Mouse (Mus musculus) C2C12 (cell line): ENCODE data around the gene Ppip5k2. TPM values are rescaled to one million over a fixed set of nuclear protein-coding genes. Genes with fewer than 3 reads are reported as not detected.
"Not testable (repeated sequence)": the region's sequence is repeated elsewhere in the genome, so short reads cannot be mapped to it uniquely, and the experiment has no call there.

Experiments used
- H3K27me3 ChIP-seq: one replicate; pipeline ENCODE4 v1.6.1; 2011; ENCODE audit not compliant: control insufficient read depth, insufficient read depth, insufficient read length
- H3K36me3 ChIP-seq: one replicate; pipeline ENCODE4 v1.6.1; 2011; ENCODE audit not compliant: control insufficient read depth, insufficient read depth
- H3K4me3 ChIP-seq: one replicate; pipeline ENCODE4 v1.5.1; 2011; ENCODE audit warnings: mild to moderate bottlenecking, control low read depth; ENCODE audit not compliant: poor library complexity, insufficient read depth, severe bottlenecking
- H3K79me2 ChIP-seq: one replicate; pipeline ENCODE4 v1.6.1; 2011; ENCODE audit not compliant: control insufficient read depth, insufficient read depth
- H3K79me3 ChIP-seq: one replicate; pipeline ENCODE4 v1.6.1; 2011; ENCODE audit warnings: low read depth, control low read depth
- H3ac ChIP-seq: one replicate; pipeline ENCODE3; 2011; ENCODE audit warnings: low read depth; ENCODE audit not compliant: control insufficient read depth, insufficient read length
- CEBPB ChIP-seq: IDR thresholded peaks from one replicate; pipeline ENCODE4 v1.6.1; 2011; ENCODE audit warnings: low read depth, mild to moderate bottlenecking, control low read depth, moderate library complexity
- CTCF ChIP-seq: IDR thresholded peaks from one replicate; pipeline ENCODE4 v1.5.1; 2011; ENCODE audit not compliant: control insufficient read depth, insufficient read depth, insufficient read length
- FOSL1 ChIP-seq: IDR thresholded peaks from one replicate; pipeline ENCODE4 v1.8.0; 2011; ENCODE audit warnings: mild to moderate bottlenecking, low read length; ENCODE audit not compliant: poor library complexity, insufficient read depth, severe bottlenecking
- MAX ChIP-seq: IDR thresholded peaks from one replicate; pipeline ENCODE4 v1.6.1; 2011; ENCODE audit warnings: mild to moderate bottlenecking, control low read depth
- MYOD1 ChIP-seq: IDR thresholded peaks from one replicate; pipeline ENCODE4 v1.6.1; 2011; ENCODE audit warnings: low read depth; ENCODE audit not compliant: control insufficient read depth, insufficient read length
- MYOG ChIP-seq: IDR thresholded peaks from one replicate; pipeline ENCODE4 v1.6.1; 2011; ENCODE audit not compliant: control insufficient read depth, insufficient read length; ENCODE audit errors: extremely low read depth
- USF1 ChIP-seq: IDR thresholded peaks from one replicate; pipeline ENCODE4 v1.6.1; 2011; ENCODE audit warnings: low read depth, mild to moderate bottlenecking, control low read depth, moderate library complexity
- polyA plus RNA-seq: library from polyadenylated mRNA; unstranded; fragments of >200 nt; fragmentation: generic; extraction: Trizol; gene quantifications from one replicate; pipeline ENCODE4 v1.2.1, GENCODE M21; 2012; ENCODE audit warnings: missing spikeins

Gene Ppip5k2
- polyA plus RNA-seq, 1 experiment = 3.8 TPM

- Histone ChIP-seq H3K36me3 (no peaks in the 10 kb centered on the region), H3K27me3 (no peaks in the 10 kb centered on the region), H3K79me3 (peaks cover 53% of the 10 kb centered on the region), H3ac (no peak overlapping the region), H3K79me2 (peaks cover 91% of the 10 kb centered on the region), H3K4me3 (no peak overlapping the region)
- TF ChIP-seq CTCF (no peak), MYOG (no peak), MYOD1 (no peak), FOSL1 (no peak), USF1 (no peak), MAX (no peak)
Measured at GRCm38 (mm10) chr1:97768089-97768488, 2.1 kb downstream of the Ppip5k2 start.

GRCm38 (mm10) chr1:97765712-97766111 lies 4.5 kb downstream of the Ppip5k2 start:
- not testable (repeated sequence) for H3K4me3 ChIP-seq, H3K27me3 ChIP-seq, H3ac ChIP-seq, H3K36me3 ChIP-seq
- Histone ChIP-seq H3K79me3 (peaks cover 45% of the 10 kb centered on the region), H3K79me2 (peaks cover 78% of the 10 kb centered on the region)

GRCm38 (mm10) chr1:97761477-97761876 lies 8.7 kb downstream of the Ppip5k2 start:
- peaks cover 42% of the 10 kb centered on the region for H3K79me2 ChIP-seq
- H3ac ChIP-seq = no peak overlapping the region
- H3K4me3 ChIP-seq = no peak overlapping the region
- no peaks in the 10 kb centered on the region for H3K36me3 ChIP-seq
- no peaks in the 10 kb centered on the region for H3K27me3 ChIP-seq
- peaks cover 19% of the 10 kb centered on the region for H3K79me3 ChIP-seq
- TF ChIP-seq MYOD1 (no peak), USF1 (no peak), FOSL1 (no peak), MAX (no peak), MYOG (no peak), CEBPB (no peak), CTCF (no peak)

- TF ChIP-seq CEBPB = no peak
- TF ChIP-seq CTCF = no peak
- no peak for TF ChIP-seq USF1
Measured at GRCm38 (mm10) chr1:97760598-97760997, 9.6 kb downstream of the Ppip5k2 start.

GRCm38 (mm10) chr1:97759841-97760240 lies 10.4 kb downstream of the Ppip5k2 start:
- Histone ChIP-seq H3K27me3 (no peaks in the 10 kb centered on the region), H3K79me3 (peaks cover 8% of the 10 kb centered on the region), H3K4me3 (no peak overlapping the region), H3ac (no peak overlapping the region), H3K79me2 (peaks cover 25% of the 10 kb centered on the region), H3K36me3 (peaks cover 10% of the 10 kb centered on the region)
- TF ChIP-seq MYOD1 (no peak), USF1 (no peak)

More at GRCm38 (mm10) chr1:97760598-97760997, 9.6 kb downstream of the Ppip5k2 start:
- Histone ChIP-seq H3K36me3 (peaks cover 2% of the 10 kb centered on the region), H3K27me3 (no peaks in the 10 kb centered on the region), H3K79me2 (peaks cover 33% of the 10 kb centered on the region), H3K79me3 (peaks cover 13% of the 10 kb centered on the region), H3K4me3 (no peak overlapping the region), H3ac (no peak overlapping the region)

- Histone ChIP-seq H3K79me2 (no peaks in the 10 kb centered on the region), H3K4me3 (no peak overlapping the region), H3K36me3 (peaks cover 41% of the 10 kb centered on the region), H3K79me3 (no peaks in the 10 kb centered on the region), H3ac (no peak overlapping the region), H3K27me3 (no peaks in the 10 kb centered on the region)
- TF ChIP-seq USF1 (no peak), MYOG (no peak), FOSL1 (no peak), CEBPB (no peak), CTCF (no peak), MAX (no peak)
Measured at GRCm38 (mm10) chr1:97754392-97754791, 15.8 kb downstream of the Ppip5k2 start.
